Mouse (Mus musculus): ENCODE measurements around the gene Cyp2c23. TPM values are rescaled to one million over a fixed set of nuclear protein-coding genes. Genes with fewer than 3 reads are reported as not detected.

Cyp2c23 gene
- polyA plus RNA-seq, 1 experiment from 2014 or later = not detected

DNA sequence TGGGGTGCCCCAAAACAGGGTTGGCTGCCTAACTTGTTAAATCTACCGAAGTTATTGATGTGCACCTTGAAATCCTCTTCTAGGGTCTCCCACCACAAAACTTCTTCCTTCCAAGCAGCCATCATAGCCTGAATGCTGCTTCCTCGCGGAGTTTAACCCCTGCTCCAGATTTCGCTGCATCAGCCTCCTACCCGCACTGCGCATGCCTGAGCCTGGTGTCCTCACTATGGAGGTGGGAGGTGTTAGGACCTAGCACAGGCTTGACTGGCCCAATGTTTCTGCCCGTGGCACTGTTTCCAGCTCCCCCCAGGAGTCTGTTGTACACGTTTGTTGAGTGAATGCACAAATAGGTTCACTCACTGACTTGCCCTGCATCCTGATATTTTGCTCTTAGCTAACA is 38.6 kb downstream of the Cyp2c23 start:
- Histone ChIP-seq H3K9ac (ENCODE audit: low read depth, low read length) (no peak overlapping the region), H3K9me3 (ENCODE audit: control insufficient read depth, low read length) (no peaks in the 10 kb centered on the region), H3K4me3 (ENCODE audit: low read length) (no peak overlapping the region), H3K4me2 (ENCODE audit: low read length) (no peak overlapping the region), H3K36me3 (ENCODE audit: control insufficient read depth, insufficient read depth, low read length) (no peaks in the 10 kb centered on the region), H3K27me3 (replicated peaks; ENCODE audit: control insufficient read depth, insufficient read depth, low read length) (peaks cover 2% of the 10 kb centered on the region; the same call in 1 of the 2 replicates), H3K4me1 (ENCODE audit: control insufficient read depth, insufficient read depth, low read depth, low read length) (peaks cover 5% of the 10 kb centered on the region), H3K27ac (ENCODE audit: low read depth, low read length) (no peak overlapping the region)
- WGBS = 78% methylated on average over 8 of the region's 8 CpGs
- no peak for ATAC-seq

DNA sequence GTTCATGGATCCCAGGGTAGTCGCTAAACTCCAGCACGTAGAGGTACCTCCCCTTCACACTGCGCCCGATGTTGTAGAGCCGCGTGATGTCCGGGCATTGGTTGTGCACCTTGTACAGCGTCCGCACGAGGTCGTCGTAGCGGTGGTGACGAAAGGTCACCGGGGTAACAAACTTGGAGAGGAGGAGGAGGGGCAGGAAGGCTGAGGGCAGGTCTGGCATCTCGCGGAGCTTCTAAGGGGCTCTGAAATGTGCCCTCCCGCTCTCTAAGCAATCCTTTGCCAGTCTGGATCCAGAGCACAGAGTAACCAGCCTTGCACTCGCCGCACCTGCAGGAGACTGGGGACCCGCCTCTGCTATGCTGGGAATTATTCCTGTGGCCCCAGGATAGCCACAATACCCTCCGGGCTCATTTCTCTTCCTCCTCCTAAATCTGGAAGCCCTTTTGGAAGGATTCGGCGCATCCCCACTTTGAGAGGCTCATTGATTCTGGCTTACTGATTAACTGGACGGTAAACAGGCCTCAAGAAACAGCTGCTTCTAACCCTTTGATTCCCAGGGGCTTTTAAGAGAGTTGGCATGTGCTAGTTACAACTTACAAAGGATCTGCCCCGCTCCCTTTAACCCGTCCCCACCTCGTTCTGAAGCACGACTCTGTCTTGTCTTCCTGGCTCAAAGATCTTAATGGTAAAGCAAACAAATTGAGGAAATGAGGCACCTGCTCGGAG is 42.8 kb downstream of the Cyp2c23 start, which contains the start of gene Cpn1:
Gene Cpn1, minus strand, starts transcription at position 488 of the 726 bp plus-strand sequence.
- H3K9ac ChIP-seq (ENCODE audit: low read depth, low read length) = peak within 1 kb of the TSS; percentile 38; the same call in 1 of the 2 replicates

DNA sequence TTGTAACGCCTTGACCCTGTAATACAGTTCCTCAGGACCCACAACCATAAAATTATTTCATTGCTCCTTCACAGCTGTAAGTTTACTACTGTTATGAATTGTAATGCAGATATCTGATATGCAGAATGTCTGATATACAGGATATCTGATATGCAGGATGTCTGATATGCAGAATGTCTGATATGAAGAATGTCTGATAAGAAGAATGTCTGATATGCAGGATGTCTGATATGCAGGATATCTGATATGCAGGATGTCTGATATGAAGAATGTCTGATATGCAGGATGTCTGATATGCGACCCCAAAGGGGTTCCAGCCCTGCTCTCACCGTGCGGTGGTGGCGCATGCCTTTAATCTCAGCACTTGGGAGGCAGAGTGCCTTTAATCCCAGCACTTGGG is 47.0 kb downstream of the Cyp2c23 start:
- Histone ChIP-seq H3K36me3 (ENCODE audit: control insufficient read depth, insufficient read depth, low read length) (no peaks in the 10 kb centered on the region), H3K27ac (ENCODE audit: low read depth, low read length) (no peak overlapping the region), H3K4me3 (ENCODE audit: low read length) (no peak overlapping the region), H3K9me3 (ENCODE audit: control insufficient read depth, low read length) (no peaks in the 10 kb centered on the region), H3K4me2 (ENCODE audit: low read length) (no peak overlapping the region), H3K4me1 (ENCODE audit: control insufficient read depth, insufficient read depth, low read depth, low read length) (peaks cover 5% of the 10 kb centered on the region), H3K9ac (ENCODE audit: low read depth, low read length) (no peak overlapping the region), H3K27me3 (replicated peaks; ENCODE audit: control insufficient read depth, insufficient read depth, low read length) (peaks cover 2% of the 10 kb centered on the region; the same call in 1 of the 2 replicates)
- ATAC-seq = no peak
- WGBS = 92% methylated on average over 5 of the region's 5 CpGs

More for the DNA sequence above, 42.8 kb downstream of the Cyp2c23 start, which contains the start of gene Cpn1:
- WGBS = 9% methylated on average over 29 of the region's 30 CpGs
- no peaks in the 10 kb centered on the region for H3K9me3 ChIP-seq (ENCODE audit: control insufficient read depth, low read length)
- H3K4me1 ChIP-seq (ENCODE audit: control insufficient read depth, insufficient read depth, low read depth, low read length) = peaks cover 5% of the 10 kb centered on the region
- H3K4me2 ChIP-seq (ENCODE audit: low read length) = peak within 1 kb of the TSS; percentile 52
- no peak within 1 kb of the TSS for H3K27ac ChIP-seq (ENCODE audit: low read depth, low read length)
- H3K4me3 ChIP-seq (ENCODE audit: low read length) = peak within 1 kb of the TSS; percentile 20
- no peaks in the 10 kb centered on the region for H3K36me3 ChIP-seq (ENCODE audit: control insufficient read depth, insufficient read depth, low read length)
- ATAC-seq = no peak
- peaks cover 2% of the 10 kb centered on the region; the same call in 1 of the 2 replicates for H3K27me3 ChIP-seq (replicated peaks; ENCODE audit: control insufficient read depth, insufficient read depth, low read length)

DNA sequence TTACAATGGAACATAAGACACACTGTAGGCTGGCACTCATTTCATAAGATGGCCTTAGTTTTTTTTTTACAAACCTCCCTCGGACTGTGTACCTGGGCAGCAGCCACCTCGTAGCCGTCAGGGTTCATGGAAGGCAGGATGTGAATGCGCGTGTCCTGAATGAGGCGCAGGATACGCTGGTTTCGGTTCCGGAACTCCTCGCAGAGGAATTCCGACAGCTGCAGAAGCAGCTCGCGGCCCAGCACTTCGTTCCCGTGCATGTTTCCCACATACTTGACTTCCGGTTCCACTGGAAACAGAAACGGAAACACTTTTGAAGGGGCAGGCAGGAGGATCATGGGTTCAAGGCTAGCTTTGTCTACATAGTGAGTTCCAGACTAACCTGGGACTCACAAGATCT is 48.3 kb downstream of the Cyp2c23 start:
- Histone ChIP-seq H3K27me3 (replicated peaks; ENCODE audit: control insufficient read depth, insufficient read depth, low read length) (no peaks in the 10 kb centered on the region; the same call in 1 of the 2 replicates), H3K4me3 (ENCODE audit: low read length) (no peak overlapping the region), H3K9me3 (ENCODE audit: control insufficient read depth, low read length) (no peaks in the 10 kb centered on the region), H3K4me2 (ENCODE audit: low read length) (no peak overlapping the region), H3K4me1 (ENCODE audit: control insufficient read depth, insufficient read depth, low read depth, low read length) (no peaks in the 10 kb centered on the region), H3K36me3 (ENCODE audit: control insufficient read depth, insufficient read depth, low read length) (no peaks in the 10 kb centered on the region), H3K27ac (ENCODE audit: low read depth, low read length) (no peak overlapping the region), H3K9ac (ENCODE audit: low read depth, low read length) (no peak overlapping the region)
- no peak for ATAC-seq
- WGBS = 95% methylated on average over 17 of the region's 17 CpGs

DNA sequence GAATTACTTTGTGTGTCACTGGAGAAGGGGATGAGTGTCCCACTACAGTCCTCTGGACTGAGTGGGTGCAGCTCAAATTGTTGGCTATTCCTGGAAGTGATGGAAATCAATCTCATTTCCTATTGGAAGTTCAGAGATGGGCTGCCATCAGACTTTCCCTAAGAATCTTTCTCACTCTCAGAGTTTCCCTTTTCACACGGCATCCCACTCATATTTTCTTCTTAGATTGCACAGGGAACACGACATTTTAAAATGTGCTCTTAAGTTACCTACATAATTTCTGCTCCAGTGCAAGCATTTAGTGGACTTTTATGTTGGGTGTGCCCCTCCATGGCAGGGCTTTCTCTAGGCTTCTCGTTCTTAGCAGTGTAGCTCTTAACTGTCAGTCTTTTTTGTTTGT is 51.2 kb downstream of the Cyp2c23 start:
- no peaks in the 10 kb centered on the region for H3K4me1 ChIP-seq (ENCODE audit: control insufficient read depth, insufficient read depth, low read depth, low read length)
- H3K9me3 ChIP-seq (ENCODE audit: control insufficient read depth, low read length) = no peaks in the 10 kb centered on the region
- H3K36me3 ChIP-seq (ENCODE audit: control insufficient read depth, insufficient read depth, low read length) = no peaks in the 10 kb centered on the region
- H3K4me3 ChIP-seq (ENCODE audit: low read length) = no peak overlapping the region
- no peak for ATAC-seq
- H3K9ac ChIP-seq (ENCODE audit: low read depth, low read length) = no peak overlapping the region
- no peaks in the 10 kb centered on the region for H3K27me3 ChIP-seq (replicated peaks; ENCODE audit: control insufficient read depth, insufficient read depth, low read length)
- H3K27ac ChIP-seq (ENCODE audit: low read depth, low read length) = no peak overlapping the region
- H3K4me2 ChIP-seq (ENCODE audit: low read length) = no peak overlapping the region
- 86% methylated on average over 3 of the region's 3 CpGs for WGBS

DNA sequence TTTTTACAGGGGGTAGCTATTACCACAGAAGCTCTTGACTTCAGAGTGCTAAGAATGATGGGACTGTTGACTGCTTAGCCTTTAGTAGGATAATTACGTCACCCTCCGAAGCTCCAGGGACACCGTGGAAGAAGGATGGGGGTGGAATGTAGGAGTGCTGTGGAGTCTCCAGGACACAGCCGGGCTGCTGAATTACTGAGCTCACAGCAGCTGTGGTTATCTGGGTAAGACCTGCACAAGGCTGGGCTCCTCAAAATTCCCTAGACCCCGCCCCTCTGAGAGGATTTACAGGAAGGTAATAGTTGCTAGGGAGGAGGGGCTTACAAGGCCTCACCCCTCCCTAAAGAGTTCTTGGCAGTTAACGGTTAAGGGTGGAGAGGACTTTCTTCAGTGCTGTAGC is 52.3 kb downstream of the Cyp2c23 start:
- 72% methylated on average over 6 of the region's 6 CpGs for WGBS
- Histone ChIP-seq H3K4me2 (ENCODE audit: low read length) (no peak overlapping the region), H3K9me3 (ENCODE audit: control insufficient read depth, low read length) (no peaks in the 10 kb centered on the region), H3K27ac (ENCODE audit: low read depth, low read length) (no peak overlapping the region), H3K36me3 (ENCODE audit: control insufficient read depth, insufficient read depth, low read length) (no peaks in the 10 kb centered on the region), H3K4me1 (ENCODE audit: control insufficient read depth, insufficient read depth, low read depth, low read length) (no peaks in the 10 kb centered on the region), H3K27me3 (replicated peaks; ENCODE audit: control insufficient read depth, insufficient read depth, low read length) (no peaks in the 10 kb centered on the region), H3K4me3 (ENCODE audit: low read length) (no peak overlapping the region), H3K9ac (ENCODE audit: low read depth, low read length) (no peak overlapping the region)
- no peak for ATAC-seq

DNA sequence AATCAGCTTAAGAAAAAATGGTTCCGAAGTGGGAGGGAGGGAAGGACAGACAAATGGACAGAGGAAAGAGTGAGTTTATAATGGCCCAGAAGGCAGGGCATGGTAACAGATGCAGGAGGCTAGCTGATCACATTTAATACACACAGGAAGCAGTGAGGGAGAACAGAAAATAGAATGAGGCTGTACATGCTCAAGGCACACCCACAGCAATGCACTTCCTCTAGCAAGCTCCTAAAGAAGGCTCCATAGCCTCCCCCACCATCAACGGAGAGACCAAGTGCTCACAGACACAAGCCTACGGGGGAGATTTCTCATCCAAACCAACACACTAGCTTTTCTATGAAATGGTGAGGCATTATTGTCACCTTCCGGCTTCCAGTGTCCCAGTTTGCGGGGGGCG is 54.8 kb downstream of the Cyp2c23 start:
- Histone ChIP-seq H3K9me3 (ENCODE audit: control insufficient read depth, low read length) (no peaks in the 10 kb centered on the region), H3K4me1 (ENCODE audit: control insufficient read depth, insufficient read depth, low read depth, low read length) (no peaks in the 10 kb centered on the region), H3K4me2 (ENCODE audit: low read length) (no peak overlapping the region), H3K9ac (ENCODE audit: low read depth, low read length) (no peak overlapping the region), H3K27ac (ENCODE audit: low read depth, low read length) (no peak overlapping the region), H3K4me3 (ENCODE audit: low read length) (no peak overlapping the region), H3K36me3 (ENCODE audit: control insufficient read depth, insufficient read depth, low read length) (no peaks in the 10 kb centered on the region), H3K27me3 (replicated peaks; ENCODE audit: control insufficient read depth, insufficient read depth, low read length) (no peaks in the 10 kb centered on the region)
- no peak for ATAC-seq
- WGBS = 98% methylated on average over 6 of the region's 6 CpGs

DNA sequence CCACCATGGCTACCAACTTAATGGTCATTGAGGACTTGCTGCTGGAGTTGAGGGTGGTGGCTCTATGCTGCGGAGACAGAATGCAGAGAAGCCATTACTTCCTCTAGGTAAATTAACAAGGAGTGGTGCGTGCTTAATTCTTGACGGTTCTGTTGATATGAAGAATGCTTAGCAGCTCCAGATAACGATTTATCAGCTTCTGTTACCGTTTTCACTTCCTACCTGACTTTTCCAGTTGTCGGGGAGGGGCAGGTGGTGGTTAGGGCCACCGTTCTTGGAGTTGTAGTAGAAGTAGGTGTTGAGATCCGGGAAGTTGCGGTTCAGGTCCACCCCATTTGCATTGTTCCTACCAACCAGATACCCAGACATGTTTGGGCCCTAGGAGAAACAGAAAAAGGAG is 55.3 kb downstream of the Cyp2c23 start:
- Histone ChIP-seq H3K4me3 (ENCODE audit: low read length) (no peak overlapping the region), H3K27me3 (replicated peaks; ENCODE audit: control insufficient read depth, insufficient read depth, low read length) (no peaks in the 10 kb centered on the region), H3K9ac (ENCODE audit: low read depth, low read length) (no peak overlapping the region), H3K4me2 (ENCODE audit: low read length) (no peak overlapping the region), H3K4me1 (ENCODE audit: control insufficient read depth, insufficient read depth, low read depth, low read length) (no peaks in the 10 kb centered on the region), H3K36me3 (ENCODE audit: control insufficient read depth, insufficient read depth, low read length) (no peaks in the 10 kb centered on the region), H3K27ac (ENCODE audit: low read depth, low read length) (no peak overlapping the region), H3K9me3 (ENCODE audit: control insufficient read depth, low read length) (no peaks in the 10 kb centered on the region)
- no peak for ATAC-seq
- 87% methylated on average over 9 of the region's 9 CpGs for WGBS

DNA sequence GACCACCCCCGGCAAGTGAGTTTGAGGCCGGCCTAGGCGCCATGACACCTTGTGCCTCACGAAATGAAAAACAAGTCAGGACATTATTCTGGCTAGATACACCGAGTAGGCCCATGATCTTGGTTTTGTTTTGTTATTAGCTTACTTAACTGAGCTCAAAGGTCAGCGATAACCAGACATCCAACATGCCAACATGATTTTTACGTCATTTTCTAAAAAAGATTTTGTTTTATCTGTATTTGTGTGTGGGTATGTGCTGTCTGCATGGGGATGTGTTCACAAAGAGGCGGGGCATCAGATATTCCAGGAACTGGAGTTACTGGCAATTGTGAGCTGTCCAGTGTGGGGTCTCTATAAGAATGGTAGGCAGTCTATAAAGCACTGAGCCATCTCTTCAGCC is 56.9 kb downstream of the Cyp2c23 start:
- Histone ChIP-seq H3K9me3 (ENCODE audit: control insufficient read depth, low read length) (no peaks in the 10 kb centered on the region), H3K27ac (ENCODE audit: low read depth, low read length) (no peak overlapping the region), H3K4me1 (ENCODE audit: control insufficient read depth, insufficient read depth, low read depth, low read length) (no peaks in the 10 kb centered on the region), H3K36me3 (ENCODE audit: control insufficient read depth, insufficient read depth, low read length) (no peaks in the 10 kb centered on the region), H3K27me3 (replicated peaks; ENCODE audit: control insufficient read depth, insufficient read depth, low read length) (no peaks in the 10 kb centered on the region), H3K4me3 (ENCODE audit: low read length) (no peak overlapping the region), H3K9ac (ENCODE audit: low read depth, low read length) (no peak overlapping the region), H3K4me2 (ENCODE audit: low read length) (no peak overlapping the region)
- 95% methylated on average over 8 of the region's 8 CpGs for WGBS
- ATAC-seq = no peak

Data from hindbrain, embryonic 16.5 days (tissue).